Mouse (Mus musculus) E14TG2a.4 (cell line): Measurements from ENCODE around the gene Tsen54.

Experiments
- H3K27me3 ChIP-seq: 2 replicates; pipeline ENCODE4 v1.6.1; 2014; ENCODE audit warnings: low read length, control low read depth; ENCODE audit not compliant: insufficient read depth
- H3K36me3 ChIP-seq: 2 replicates; pipeline ENCODE4 v1.6.1; 2014; ENCODE audit warnings: low read length, control low read depth; ENCODE audit not compliant: insufficient read depth
- H3K4me1 ChIP-seq: replicated peaks from 2 replicates; pipeline ENCODE4 v1.6.1; 2014; ENCODE audit warnings: low read depth, low read length, control low read depth
- H3K4me3 ChIP-seq: replicated peaks from 2 replicates; pipeline ENCODE4 v1.5.1; 2014; ENCODE audit warnings: mild to moderate bottlenecking, low read length
- H3K9me3 ChIP-seq: 2 replicates; pipeline ENCODE4 v1.6.1; 2014; ENCODE audit warnings: low read length, control low read depth
- CTCF ChIP-seq: conservative IDR thresholded peaks from 2 replicates; pipeline ENCODE4 v1.5.1; 2014; ENCODE audit warnings: low read length
- NANOG ChIP-seq: IDR thresholded peaks from 2 replicates; pipeline ENCODE4 v1.6.1; 2014; ENCODE audit warnings: borderline replicate concordance, low read length, mixed read lengths
- POU5F1 ChIP-seq: IDR thresholded peaks from 2 replicates; pipeline ENCODE4 v1.6.1; 2014; ENCODE audit warnings: low read length, borderline replicate concordance

Gene Tsen54

DNA sequence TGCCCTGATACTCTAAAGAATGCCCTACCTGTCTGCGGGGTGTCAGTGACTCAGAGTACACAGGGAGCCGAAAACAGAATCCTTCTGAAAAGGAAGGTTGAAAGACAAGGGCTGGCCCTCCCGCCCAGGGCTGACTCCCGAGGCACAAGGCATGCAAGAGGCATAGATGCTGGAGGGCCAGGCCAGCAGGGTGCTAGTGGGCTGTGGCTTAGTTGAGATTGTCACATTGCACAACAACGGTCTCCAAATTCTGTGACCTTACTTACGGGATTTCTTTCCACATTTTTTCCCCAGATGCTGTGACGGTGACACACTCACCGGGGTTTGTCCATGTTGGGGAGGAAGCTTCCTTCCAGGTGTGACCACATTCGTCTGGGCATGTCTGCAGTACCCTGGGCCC is 37.6 kb upstream of the Tsen54 start:
- Histone ChIP-seq H3K4me1 (peaks cover 65% of the 10 kb centered on the region), H3K9me3 (no peaks in the 10 kb centered on the region), H3K4me3 (peak overlapping the region; percentile 46), H3K27me3 (peaks cover 4% of the 10 kb centered on the region; the same call in 1 of the 2 replicates), H3K36me3 (no peaks in the 10 kb centered on the region)
- TF ChIP-seq POU5F1: no peak
- no peak for TF ChIP-seq CTCF
- TF ChIP-seq NANOG: no peak

DNA sequence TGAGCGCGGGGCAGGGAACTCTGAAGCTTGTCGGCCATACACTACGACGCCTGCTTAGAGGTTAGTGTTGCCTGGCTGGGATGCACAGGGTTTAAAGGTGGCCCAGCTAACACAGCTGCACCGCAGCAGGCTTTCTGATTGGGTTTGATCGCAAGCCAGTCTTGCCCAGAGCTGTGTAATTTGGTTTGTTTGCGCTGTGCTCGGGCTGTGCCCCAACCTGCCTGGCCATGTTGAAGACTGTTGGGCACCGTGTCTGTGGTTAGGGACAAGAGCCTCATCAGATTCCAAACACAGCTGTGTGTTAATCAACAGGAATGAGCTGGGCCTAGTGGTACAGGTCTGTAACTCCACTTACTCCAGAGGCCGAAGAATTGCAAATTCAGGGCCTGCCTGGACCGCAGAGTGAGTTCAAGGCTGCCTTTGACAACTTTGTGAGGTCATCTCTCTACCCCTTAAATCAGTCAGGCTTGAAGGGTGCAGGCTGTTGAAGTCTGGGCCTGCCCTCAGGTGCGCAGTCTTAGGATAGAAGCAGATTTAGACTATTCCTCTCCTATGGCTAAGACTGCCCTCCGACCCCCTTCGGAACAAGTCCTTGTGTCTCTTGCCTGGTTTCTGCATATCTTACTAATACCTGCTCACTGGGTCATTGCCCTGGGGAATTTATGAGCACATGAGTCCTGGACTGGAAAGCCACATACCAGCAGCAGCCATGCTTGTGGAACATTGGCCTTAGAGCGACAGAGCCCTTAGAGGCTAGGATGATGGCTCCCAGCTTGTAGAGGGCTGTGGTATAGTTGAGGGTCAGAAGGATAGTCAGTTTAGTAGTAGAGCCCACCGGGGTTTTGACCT is 36.8 kb upstream of the Tsen54 start:
- peaks cover 4% of the 10 kb centered on the region; the same call in 1 of the 2 replicates for H3K27me3 ChIP-seq
- H3K4me3 ChIP-seq: peak overlapping the region; percentile 46
- peaks cover 70% of the 10 kb centered on the region for H3K4me1 ChIP-seq
- no peaks in the 10 kb centered on the region for H3K9me3 ChIP-seq
- no peaks in the 10 kb centered on the region for H3K36me3 ChIP-seq
- no peak for TF ChIP-seq CTCF
- no peak for TF ChIP-seq POU5F1
- no peak for TF ChIP-seq NANOG

DNA sequence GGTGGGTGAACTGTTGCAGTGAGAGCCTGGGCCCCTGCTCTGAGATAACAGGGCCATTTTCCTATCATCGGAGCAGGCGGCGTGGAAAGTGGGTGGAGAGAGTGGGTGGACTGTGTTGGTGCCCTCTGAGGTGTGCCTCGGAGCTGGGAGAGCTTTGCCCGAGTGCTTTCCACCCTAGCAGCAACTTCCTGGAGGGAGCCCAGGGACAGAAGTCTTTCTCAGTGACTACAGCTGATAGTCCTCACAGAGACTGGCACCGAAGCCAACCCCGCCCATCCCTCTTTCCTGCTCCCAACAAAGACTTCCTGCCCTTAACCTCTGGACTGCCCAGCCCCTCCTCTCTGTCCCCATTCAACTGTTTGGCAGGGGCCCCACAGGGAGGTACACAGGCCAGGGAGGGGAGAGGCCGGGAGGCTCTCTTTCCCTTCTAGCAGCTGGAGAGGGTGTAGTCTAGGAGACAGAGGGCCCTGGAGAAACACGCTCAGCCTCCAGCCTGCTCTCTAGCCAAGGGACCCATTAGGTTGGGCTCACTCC is 35.4 kb upstream of the Tsen54 start:
- Histone ChIP-seq H3K4me3 (peak overlapping the region; percentile 29; the same call in 1 of the 2 replicates), H3K9me3 (no peaks in the 10 kb centered on the region), H3K36me3 (no peaks in the 10 kb centered on the region), H3K4me1 (peaks cover 77% of the 10 kb centered on the region), H3K27me3 (peaks cover 4% of the 10 kb centered on the region; the same call in 1 of the 2 replicates)
- TF ChIP-seq CTCF: no peak
- TF ChIP-seq NANOG: no peak
- TF ChIP-seq POU5F1: no peak

DNA sequence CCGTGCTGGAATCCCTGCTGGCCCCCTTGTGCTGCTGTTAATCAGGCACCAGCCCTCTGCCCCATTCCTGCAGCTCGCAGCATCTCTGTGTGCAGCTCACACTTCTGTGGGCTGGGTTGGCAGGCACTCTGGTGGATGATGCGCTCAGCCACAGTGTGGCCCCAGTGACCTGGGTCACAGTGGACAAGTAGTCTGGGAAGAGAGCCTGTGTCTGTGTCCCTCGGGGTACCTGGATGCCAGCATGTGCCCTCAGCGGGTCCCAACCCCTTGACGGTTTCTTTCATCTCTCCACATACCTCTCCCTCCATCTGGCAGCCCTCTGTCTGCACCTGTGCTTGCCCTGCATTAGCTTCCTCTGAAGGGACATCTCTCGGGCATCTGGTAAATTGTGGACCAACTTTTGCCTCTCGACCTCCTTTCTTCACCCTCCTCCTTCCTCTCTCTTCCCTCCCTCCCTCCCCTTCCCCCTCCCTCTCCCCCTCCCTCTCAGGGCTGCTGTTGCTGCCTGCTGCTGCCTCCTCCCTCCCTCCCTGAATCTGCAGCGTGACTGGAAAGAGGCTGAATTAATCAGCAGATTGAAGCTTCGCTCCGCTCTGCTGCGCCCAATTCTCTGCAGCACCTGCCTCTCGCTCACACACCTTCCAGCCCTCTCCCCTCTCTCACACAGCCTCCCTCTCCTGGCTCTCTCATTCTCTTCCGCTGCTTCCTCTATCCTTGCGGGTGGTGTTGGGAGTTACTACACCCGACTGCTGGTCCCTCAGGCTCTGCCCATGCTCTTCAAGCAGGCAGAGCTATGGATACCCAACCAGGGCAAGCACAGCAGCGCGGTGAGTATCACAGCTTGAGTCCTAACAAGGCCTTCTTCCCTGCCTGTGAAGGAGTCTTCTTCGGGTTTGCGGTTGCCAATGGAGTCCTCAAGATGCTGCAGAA is 34.1 kb upstream of the Tsen54 start:
- Histone ChIP-seq H3K27me3 (peaks cover 4% of the 10 kb centered on the region; the same call in 1 of the 2 replicates), H3K9me3 (no peaks in the 10 kb centered on the region), H3K4me1 (peaks cover 80% of the 10 kb centered on the region), H3K36me3 (no peaks in the 10 kb centered on the region), H3K4me3 (peak overlapping the region; percentile 56; the same call in 1 of the 2 replicates)
- no peak for TF ChIP-seq NANOG
- no peak for TF ChIP-seq POU5F1
- no peak for TF ChIP-seq CTCF

DNA sequence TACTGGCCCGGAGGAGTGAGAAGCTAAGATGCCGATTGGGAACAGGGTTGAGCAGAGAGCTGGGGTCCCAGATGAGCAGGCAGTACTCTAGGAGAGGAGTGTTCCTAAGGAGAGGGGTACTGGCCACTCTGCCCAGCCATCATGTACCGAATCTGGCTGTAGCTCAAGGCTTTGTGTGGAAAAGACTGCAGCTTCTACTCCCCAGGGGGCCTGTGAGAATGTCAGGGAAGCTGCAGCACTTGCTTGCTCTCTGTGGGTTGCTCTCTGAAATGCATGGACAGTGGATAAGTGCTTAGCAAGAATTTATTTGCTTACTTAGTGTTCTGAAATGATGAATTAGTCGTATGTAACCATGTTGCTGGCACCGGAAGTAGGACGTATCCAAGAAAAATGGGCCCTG is 28.1 kb upstream of the Tsen54 start:
- Histone ChIP-seq H3K9me3 (no peaks in the 10 kb centered on the region), H3K4me1 (peaks cover 48% of the 10 kb centered on the region), H3K27me3 (no peaks in the 10 kb centered on the region), H3K36me3 (peaks cover 35% of the 10 kb centered on the region), H3K4me3 (0 out of 2 replicates have a peak overlapping the region, but pooled peaks have one; percentile 10)
- no peak for TF ChIP-seq CTCF

DNA sequence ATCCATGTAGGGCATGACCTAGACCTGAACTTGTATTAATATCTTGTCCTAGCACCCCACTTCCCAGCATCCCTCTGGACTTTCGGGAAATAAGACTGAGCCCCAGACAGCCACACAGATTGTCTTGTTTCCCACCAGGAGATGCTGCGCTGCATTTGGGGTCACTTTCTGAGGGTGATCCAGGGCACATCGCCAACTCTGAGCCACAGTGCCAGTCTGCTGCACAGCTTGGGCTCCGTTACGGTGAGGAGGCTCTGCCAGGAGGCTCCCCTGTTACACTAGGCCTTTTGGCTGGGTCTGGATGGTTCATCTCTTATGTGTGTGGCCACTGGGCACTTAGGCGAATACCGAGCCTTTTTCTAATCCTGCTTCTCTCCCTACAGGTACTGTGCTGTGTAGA is 24.7 kb upstream of the Tsen54 start:
- H3K4me3 ChIP-seq: no peak overlapping the region
- H3K36me3 ChIP-seq: peaks cover 68% of the 10 kb centered on the region
- no peaks in the 10 kb centered on the region for H3K27me3 ChIP-seq
- no peaks in the 10 kb centered on the region for H3K9me3 ChIP-seq
- H3K4me1 ChIP-seq: peaks cover 56% of the 10 kb centered on the region
- TF ChIP-seq CTCF (no peak), POU5F1 (no peak), NANOG (no peak)

DNA sequence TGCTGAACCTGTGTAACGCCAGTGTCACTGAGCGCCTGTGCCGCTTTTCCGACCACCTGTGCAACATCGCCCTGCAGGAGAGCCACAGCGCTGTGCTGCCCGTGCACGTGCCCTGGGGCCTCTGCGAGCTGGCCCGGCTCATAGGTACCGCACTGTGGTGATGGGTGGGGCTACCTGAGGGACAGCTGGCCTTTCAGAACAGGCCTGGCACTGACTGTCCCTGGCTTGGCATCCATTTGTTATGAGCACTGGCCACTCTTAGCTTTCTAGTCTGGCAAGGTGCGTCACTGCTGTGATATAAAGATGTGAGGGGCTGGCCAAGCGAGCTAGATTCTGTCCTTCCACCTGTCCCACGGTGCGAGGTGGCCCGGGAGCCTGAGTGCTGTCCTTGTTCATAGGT is 22.6 kb upstream of the Tsen54 start:
- peaks cover 60% of the 10 kb centered on the region for H3K4me1 ChIP-seq
- no peak for TF ChIP-seq CTCF
- no peak for TF ChIP-seq POU5F1
- no peak for TF ChIP-seq NANOG
- H3K9me3 ChIP-seq: no peaks in the 10 kb centered on the region
- H3K27me3 ChIP-seq: no peaks in the 10 kb centered on the region
- no peak overlapping the region for H3K4me3 ChIP-seq
- peaks cover 88% of the 10 kb centered on the region for H3K36me3 ChIP-seq

DNA sequence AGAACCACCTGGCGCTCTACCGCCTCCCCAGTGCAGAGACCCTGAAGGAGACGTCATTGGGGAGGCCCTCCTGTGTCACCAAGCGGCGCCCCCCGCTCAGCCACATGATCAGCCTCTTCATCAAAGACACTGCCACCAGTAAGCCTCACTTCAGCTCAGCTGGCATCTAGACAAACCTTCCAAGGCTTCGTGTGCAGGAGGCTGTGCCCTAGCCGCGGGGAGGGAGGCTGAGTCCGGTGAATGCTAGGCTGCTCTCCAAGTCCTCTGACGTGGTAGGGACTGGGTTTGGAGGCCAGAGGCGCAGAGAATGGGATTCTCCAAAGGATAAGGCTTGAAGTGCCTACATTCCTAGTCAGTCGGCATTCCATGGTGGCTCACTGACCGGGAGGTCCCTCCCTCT is 22.2 kb upstream of the Tsen54 start:
- Histone ChIP-seq H3K4me1 (peaks cover 64% of the 10 kb centered on the region), H3K36me3 (peaks cover 89% of the 10 kb centered on the region), H3K9me3 (no peaks in the 10 kb centered on the region), H3K27me3 (no peaks in the 10 kb centered on the region), H3K4me3 (no peak overlapping the region)
- TF ChIP-seq CTCF (no peak), POU5F1 (no peak), NANOG (no peak)
